ENCODE assay signal across 17 mouse cellular contexts in the genomic region with DNA sequence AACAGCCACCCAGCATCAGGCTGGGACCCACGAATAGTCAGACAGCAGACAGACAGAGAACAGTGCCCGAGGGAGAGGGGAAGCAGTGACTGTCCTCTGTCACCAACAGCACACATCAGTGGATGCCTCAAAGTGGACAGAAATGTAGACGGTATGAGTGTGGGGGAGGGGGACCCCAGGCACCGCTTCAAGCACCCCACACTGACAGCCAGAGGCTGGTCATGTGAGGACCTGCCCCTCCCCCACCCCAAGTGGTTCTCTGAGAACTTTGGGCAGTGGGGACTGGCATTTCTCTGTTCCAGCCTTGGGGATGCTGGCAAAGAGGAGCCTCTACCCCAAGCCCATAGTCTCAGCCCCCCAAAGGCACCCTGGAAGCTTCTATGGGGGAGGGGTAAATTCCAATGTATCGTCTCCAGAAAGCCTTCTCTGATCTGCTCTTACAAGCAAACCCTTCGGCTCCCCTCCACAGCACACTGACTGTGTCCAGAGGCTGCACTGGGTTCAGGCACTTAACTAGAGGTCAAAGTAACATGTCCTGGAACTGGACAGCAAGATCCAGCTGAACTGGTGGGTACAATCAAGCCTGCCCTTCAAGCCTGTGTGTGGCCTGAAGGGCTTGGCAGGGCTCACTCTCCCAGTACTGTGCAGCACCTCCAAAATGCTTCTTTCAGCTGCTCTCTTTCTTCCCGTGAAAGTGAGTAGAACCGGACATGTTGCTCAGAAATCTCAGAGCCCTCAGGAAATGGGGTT. TPM values are rescaled to one million over a fixed set of nuclear protein-coding genes. Genes with fewer than 3 reads are reported as not detected.
DNase-seq lines count a peak whose midpoint lies in the region; ATAC-seq lines count a peak whose summit lies in the region.
"Had no signal": no experiment of that assay in that cellular context is flagged by ENCODE, and none has a peak within 500 bp of the region (broad histone marks: within the 10 kb centered on the region; RNA-seq: fewer than 3 reads in every experiment).

No protein-coding gene starts in this region.

- no peak overlapping the region for H3K27ac ChIP-seq in kidney, embryonic 14.5 days (ENCODE audit: low read depth, low read length)
- H3K27ac ChIP-seq: limb, embryonic 12.5 days; liver, embryonic 15.5 days had no signal

- H3K4me2 ChIP-seq in kidney, embryonic 14.5 days (replicated peaks; ENCODE audit: low read depth, low read length), result no peak overlapping the region

- no peaks in the 10 kb centered on the region for H3K36me3 ChIP-seq in kidney, embryonic 14.5 days (ENCODE audit: control insufficient read depth, insufficient read depth, low read length)
- H3K36me3 ChIP-seq: limb, embryonic 12.5 days; liver, embryonic 15.5 days had no signal

- no peak for ATAC-seq in kidney, embryonic 14.5 days (ENCODE audit: low FRiP score, low TSS enrichment)
- ATAC-seq: intestine, postnatal 0 days had no signal

- 33% methylated on average over 8 of the region's 8 CpGs for WGBS in kidney, embryonic 14.5 days

- H3K9me3 ChIP-seq in kidney, embryonic 14.5 days (ENCODE audit: control insufficient read depth, low read length), result no peaks in the 10 kb centered on the region
- H3K9me3 ChIP-seq: limb, embryonic 12.5 days; liver, embryonic 15.5 days had no signal

- no peak overlapping the region for H3K9ac ChIP-seq in kidney, embryonic 14.5 days (ENCODE audit: low read depth, low read length)
- H3K9ac ChIP-seq: limb, embryonic 12.5 days; liver, embryonic 15.5 days had no signal

- peaks cover 7% of the 10 kb centered on the region; the same call in 1 of the 2 replicates for H3K4me1 ChIP-seq in kidney, embryonic 14.5 days (ENCODE audit: control insufficient read depth, insufficient read depth, low read length)

- no peak overlapping the region for H3K4me3 ChIP-seq in kidney, embryonic 14.5 days (ENCODE audit: low read length)
- H3K4me3 ChIP-seq: liver, embryonic 15.5 days had no signal

- peaks cover 56% of the 10 kb centered on the region for H3K27me3 ChIP-seq in kidney, embryonic 14.5 days (ENCODE audit: control insufficient read depth, insufficient read depth, low read length)

- DNase-seq in cerebellum, adult 9-11 months, result peak; percentile 69
- DNase-seq in cerebellum, adult 11 months, result no peak
- peak; percentile 26 for DNase-seq in kidney, adult 11 months
- peak; percentile 30 for DNase-seq in retina, postnatal 1 day
- no peak for DNase-seq in retina, embryonic 14.5 days (ENCODE audit: low spot score)
- DNase-seq in naive thymus-derived CD4-positive, alpha-beta T cell, adult 2 months (ENCODE audit: low read depth), result peak; percentile 16
- DNase-seq in right cerebral cortex, adult 2 months (ENCODE audit: low spot score in 2 of 2), result no peak
- DNase-seq: adrenal gland, adult 8-10 months; cerebellum, adult 8-10 months; gastrocnemius, postnatal 14 days; lung, postnatal 10 days had no signal

RNA-seq across cellular contexts. Expression of gene Hrh3, which starts 1.3 kb away (rescaled TPM):
- not detected in 2 replicates for polyA plus RNA-seq in kidney, embryonic 14.5 days (2014; fragmentation: Nextera tagmentation; extraction: Ambion mirVana)
- polyA plus RNA-seq: intestine, postnatal 0 days; liver, embryonic 15.5 days; spleen, adult 2 months; stomach, embryonic 16.5 days had no signal

RNA-seq across cellular contexts. Expression of gene Osbpl2, which starts 13.5 kb away (rescaled TPM):
- 18.4 and 34.4 TPM in 2 replicates for polyA plus RNA-seq in kidney, embryonic 14.5 days (2014; fragmentation: Nextera tagmentation; extraction: Ambion mirVana)

RNA-seq across cellular contexts. Expression of gene Mtg2, which starts 35.2 kb away (rescaled TPM):
- polyA plus RNA-seq in kidney, embryonic 14.5 days (2014; fragmentation: Nextera tagmentation; extraction: Ambion mirVana), result 24.6 and 28.6 TPM in 2 replicates

Comparison
In these comparisons a context has a peak if more than half of its experiments do, and no peak if none do; other contexts are left out.
1. DNase-seq: peak in cerebellum, adult 9-11 months (single experiment), kidney, adult 11 months (single experiment), retina, postnatal 1 day (single experiment) and naive thymus-derived CD4-positive, alpha-beta T cell, adult 2 months (single experiment); none in cerebellum, adult 11 months (single experiment), retina, embryonic 14.5 days (single experiment) and right cerebral cortex, adult 2 months (0 of 2).